Mouse (Mus musculus) midbrain, embryonic 11.5 days (tissue): ENCODE results near the gene Tuba1c. TPM values are rescaled to one million over a fixed set of nuclear protein-coding genes. Genes with fewer than 3 reads are reported as not detected.

Source experiments
- ATAC-seq: fragments of 200-750 bp; cut with Nextera tagmentation; 2 replicates; pipeline ENCODE4 v1.8.0; 2017; ENCODE audit warnings: moderate TSS enrichment, moderate library complexity; ENCODE audit not compliant: low FRiP score
- DNase-seq: peaks from one replicate; pipeline ENCODE4 v3.0.0; 2015; ENCODE audit warnings: low spot score; ENCODE audit errors: missing footprints
- H3K27ac ChIP-seq: fragments of 300-500 bp; sonication (generic); 2 replicates; pipeline ENCODE4 v1.5.1; 2014; ENCODE audit warnings: low read depth, low read length
- H3K27me3 ChIP-seq: fragments of 300-500 bp; sonication (generic); 2 replicates; pipeline ENCODE4 v1.6.1; 2014; ENCODE audit warnings: mild to moderate bottlenecking, low read length, moderate library complexity, mixed read lengths; ENCODE audit not compliant: control insufficient read depth, insufficient read depth
- H3K36me3 ChIP-seq: fragments of 300-500 bp; sonication (generic); 2 replicates; pipeline ENCODE4 v1.6.1; 2014; ENCODE audit warnings: mild to moderate bottlenecking, low read length, moderate library complexity, mixed read lengths; ENCODE audit not compliant: control insufficient read depth, insufficient read depth
- H3K4me1 ChIP-seq: fragments of 300-500 bp; sonication (generic); 2 replicates; pipeline ENCODE4 v1.6.1; 2014; ENCODE audit warnings: low read length; ENCODE audit not compliant: control insufficient read depth, insufficient read depth
- H3K4me2 ChIP-seq: fragments of 300-500 bp; sonication (generic); 2 replicates; pipeline ENCODE4 v1.6.1; 2014; ENCODE audit warnings: mild to moderate bottlenecking, moderate library complexity
- H3K4me3 ChIP-seq: fragments of 300-500 bp; sonication (generic); 2 replicates; pipeline ENCODE4 v1.5.1; 2014; ENCODE audit warnings: low read depth, low read length
- H3K9ac ChIP-seq: fragments of 300-500 bp; sonication (generic); 2 replicates; pipeline ENCODE4 v1.6.1; 2014; ENCODE audit warnings: low read length
- H3K9me3 ChIP-seq: fragments of 300-500 bp; sonication (generic); 2 replicates; pipeline ENCODE4 v1.6.1; 2016; ENCODE audit warnings: low read length; ENCODE audit not compliant: control insufficient read depth
- WGBS: fragments of 180-500 bp; shearing (Covaris S2); extraction: QIAGEN DNeasy Blood & Tissue Kit; methylation state at CpG from one replicate; pipeline ENCODE4 v1.1.7; 2014; 5-methylcytosine and 5-hydroxymethylcytosine counted together
- polyA plus RNA-seq: library from polyadenylated mRNA; unstranded; fragments of >200 nt; fragmentation: Nextera tagmentation; extraction: Ambion mirVana; gene quantifications from 2 replicates; pipeline ENCODE4 v1.2.1, GENCODE M21; 2014

Gene Tuba1c
- polyA plus RNA-seq, 1 experiment from 2014 or later: 106 TPM

GRCm38 (mm10) chr15:99003600-99003999, 26.1 kb upstream of the Tuba1c start:
- H3K4me3 ChIP-seq: no peak overlapping the region
- no peaks in the 10 kb centered on the region for H3K27me3 ChIP-seq
- H3K4me1 ChIP-seq: peaks cover 6% of the 10 kb centered on the region; the same call in 1 of the 2 replicates
- WGBS: 95% methylated on average over 5 of the region's 5 CpGs
- no peak overlapping the region for H3K9ac ChIP-seq
- H3K27ac ChIP-seq: no peak overlapping the region
- ATAC-seq (no peak), DNase-seq (no peak)
- H3K36me3 ChIP-seq: no peaks in the 10 kb centered on the region
- no peak overlapping the region for H3K4me2 ChIP-seq
- no peaks in the 10 kb centered on the region for H3K9me3 ChIP-seq

- H3K9ac ChIP-seq: no peak overlapping the region
- ATAC-seq: no peak
- 78% methylated on average over 6 of the region's 6 CpGs for WGBS
- DNase-seq: no peak
- no peaks in the 10 kb centered on the region for H3K9me3 ChIP-seq
- H3K36me3 ChIP-seq: no peaks in the 10 kb centered on the region
- H3K4me3 ChIP-seq: no peak overlapping the region
- H3K4me2 ChIP-seq: no peak overlapping the region
- H3K27me3 ChIP-seq: no peaks in the 10 kb centered on the region
- H3K27ac ChIP-seq: no peak overlapping the region
- no peaks in the 10 kb centered on the region for H3K4me1 ChIP-seq
Measured at GRCm38 (mm10) chr15:99008801-99009241, 20.9 kb upstream of the Tuba1c start.

- Histone ChIP-seq H3K9me3 (no peaks in the 10 kb centered on the region), H3K4me2 (no peak overlapping the region), H3K36me3 (no peaks in the 10 kb centered on the region), H3K4me1 (no peaks in the 10 kb centered on the region), H3K27me3 (no peaks in the 10 kb centered on the region), H3K27ac (no peak overlapping the region), H3K9ac (no peak overlapping the region), H3K4me3 (no peak overlapping the region)
- WGBS: 92% methylated on average over 2 of the region's 2 CpGs
- DNase-seq: no peak
- ATAC-seq: no peak
Measured at GRCm38 (mm10) chr15:99010896-99011295, 18.8 kb upstream of the Tuba1c start.

GRCm38 (mm10) chr15:99011946-99012345, 17.7 kb upstream of the Tuba1c start:
- Histone ChIP-seq H3K4me1 (no peaks in the 10 kb centered on the region), H3K36me3 (no peaks in the 10 kb centered on the region), H3K4me3 (no peak overlapping the region), H3K27me3 (no peaks in the 10 kb centered on the region), H3K27ac (no peak overlapping the region), H3K9ac (no peak overlapping the region), H3K9me3 (no peaks in the 10 kb centered on the region), H3K4me2 (no peak overlapping the region)
- ATAC-seq (no peak), DNase-seq (no peak)
- WGBS: 83% methylated on average over 3 of the region's 3 CpGs

GRCm38 (mm10) chr15:99014496-99015030, 15.1 kb upstream of the Tuba1c start:
- 70% methylated on average over 9 of the region's 9 CpGs for WGBS
- Histone ChIP-seq H3K4me1 (no peaks in the 10 kb centered on the region), H3K36me3 (no peaks in the 10 kb centered on the region), H3K4me2 (no peak overlapping the region), H3K9me3 (no peaks in the 10 kb centered on the region), H3K4me3 (no peak overlapping the region), H3K27me3 (no peaks in the 10 kb centered on the region), H3K27ac (no peak overlapping the region), H3K9ac (no peak overlapping the region)
- ATAC-seq: no peak
- DNase-seq: no peak

GRCm38 (mm10) chr15:99017355-99017761, 12.3 kb upstream of the Tuba1c start:
- peaks cover 2% of the 10 kb centered on the region; the same call in 1 of the 2 replicates for H3K9me3 ChIP-seq
- no peak overlapping the region for H3K4me2 ChIP-seq
- H3K27ac ChIP-seq: no peak overlapping the region
- DNase-seq (no peak), ATAC-seq (no peak)
- no peaks in the 10 kb centered on the region for H3K4me1 ChIP-seq
- no peak overlapping the region for H3K4me3 ChIP-seq
- no peaks in the 10 kb centered on the region for H3K27me3 ChIP-seq
- no peak overlapping the region for H3K9ac ChIP-seq
- no peaks in the 10 kb centered on the region for H3K36me3 ChIP-seq
- 85% methylated on average over 8 of the region's 8 CpGs for WGBS

- Histone ChIP-seq H3K4me2 (no peak overlapping the region), H3K4me1 (no peaks in the 10 kb centered on the region), H3K9ac (no peak overlapping the region; the same call in 1 of the 2 replicates), H3K27ac (no peak overlapping the region), H3K4me3 (no peak overlapping the region), H3K36me3 (no peaks in the 10 kb centered on the region), H3K9me3 (peaks cover 2% of the 10 kb centered on the region; the same call in 1 of the 2 replicates), H3K27me3 (no peaks in the 10 kb centered on the region)
- no peak for DNase-seq
- 70% methylated on average over 9 of the region's 9 CpGs for WGBS
- no peak for ATAC-seq
Measured at GRCm38 (mm10) chr15:99017986-99018385, 11.7 kb upstream of the Tuba1c start.

GRCm38 (mm10) chr15:99018630-99019029, 11.1 kb upstream of the Tuba1c start:
- Histone ChIP-seq H3K27ac (no peak overlapping the region), H3K36me3 (no peaks in the 10 kb centered on the region), H3K4me2 (no peak overlapping the region), H3K9ac (no peak overlapping the region), H3K4me3 (no peak overlapping the region), H3K4me1 (no peaks in the 10 kb centered on the region), H3K27me3 (no peaks in the 10 kb centered on the region), H3K9me3 (peaks cover 2% of the 10 kb centered on the region; the same call in 1 of the 2 replicates)
- ATAC-seq (no peak), DNase-seq (no peak)
- WGBS: 75% methylated on average over 4 of the region's 4 CpGs

GRCm38 (mm10) chr15:99019436-99019835, 10.3 kb upstream of the Tuba1c start:
- 64% methylated on average over 8 of the region's 8 CpGs for WGBS
- Histone ChIP-seq H3K9ac (no peak overlapping the region), H3K4me1 (no peaks in the 10 kb centered on the region), H3K4me3 (no peak overlapping the region), H3K9me3 (peaks cover 2% of the 10 kb centered on the region; the same call in 1 of the 2 replicates), H3K27me3 (no peaks in the 10 kb centered on the region), H3K27ac (no peak overlapping the region), H3K4me2 (no peak overlapping the region), H3K36me3 (no peaks in the 10 kb centered on the region)
- DNase-seq (no peak), ATAC-seq (no peak)
